Mouse (Mus musculus) left cerebral cortex, adult 6 months (tissue): Measurements from ENCODE around the gene Ppp2ca. TPM values are rescaled to one million over a fixed set of nuclear protein-coding genes. Genes with fewer than 3 reads are reported as not detected.

Source experiments
- long read RNA-seq, 2 experiments: library from polyadenylated mRNA; unstranded; transcript quantifications; one replicate each; pipeline ENCODE4 v2.0.0; 2019 to 2020
- polyA plus RNA-seq: library from polyadenylated mRNA; unstranded; fragments of <200 nt; fragmentation: Nextera tagmentation; gene quantifications from 2 replicates; pipeline ENCODE4 v1.2.3, GENCODE M21; 2021

Ppp2ca gene
- polyA plus RNA-seq: 18.8 and 54.2 TPM in 2 replicates
- long read RNA-seq, experiment 1, full-length matches to known transcripts: 38 of 38 reads
- long read RNA-seq, experiment 1, partial matches to known transcripts: 0 of 38 reads
- long read RNA-seq, experiment 1, other reads (novel, unspliced or antisense): 0 of 38 reads
- long read RNA-seq, experiment 2, full-length matches to known transcripts: 18 of 117 reads
- long read RNA-seq, experiment 2, partial matches to known transcripts: 90 of 117 reads
- long read RNA-seq, experiment 2, other reads (novel, unspliced or antisense): 9 of 117 reads

GRCm38 (mm10) chr11:52098398-52098946 is at the start of gene Ppp2ca:
Gene Ppp2ca, plus strand, starts transcription at chr11:52098681.

GRCm38 (mm10) chr11:52145428-52145827 is 46.9 kb downstream of the Ppp2ca start, which contains the start of gene Olfr1373:
Gene Olfr1373, minus strand, starts transcription at chr11:52145528.

Other genes starting within 250 kb of the Ppp2ca start
- 5.1 and 7.4 TPM in 2 replicates for gene Jade2, start 241.0 kb upstream of the Ppp2ca start, polyA plus RNA-seq
- gene Cdkn2aipnl, start 131.0 kb upstream of the Ppp2ca start, polyA plus RNA-seq: 28.9 and 48.8 TPM in 2 replicates
- 135 and 153 TPM in 2 replicates for gene Ube2b, start 97.9 kb upstream of the Ppp2ca start, polyA plus RNA-seq
- gene Cdkl3, start 94.5 kb upstream of the Ppp2ca start, polyA plus RNA-seq: 8.5 and 10.3 TPM in 2 replicates
- gene Olfr1373, start 46.8 kb downstream of the Ppp2ca start, polyA plus RNA-seq: not detected in 2 replicates
- not detected in 2 replicates for gene Olfr1371, start 115.3 kb downstream of the Ppp2ca start, polyA plus RNA-seq
- gene Skp1a, start 133.3 kb downstream of the Ppp2ca start, polyA plus RNA-seq: 867 and 870 TPM in 2 replicates
- 0.87 and 3.0 TPM in 2 replicates for gene Tcf7, start 184.3 kb downstream of the Ppp2ca start, polyA plus RNA-seq